Mouse (Mus musculus): ENCODE data around the gene Arhgef25. TPM values are rescaled to one million over a fixed set of nuclear protein-coding genes. Genes with fewer than 3 reads are reported as not detected.

Gene Arhgef25
- polyA plus RNA-seq (2017; shearing (Covaris generic)), result 0.40 TPM

GRCm38 (mm10) chr10:127189651-127190381 lies at the start of gene Arhgef25:
Arhgef25 (minus strand) TSS chr10:127190083.

DNA sequence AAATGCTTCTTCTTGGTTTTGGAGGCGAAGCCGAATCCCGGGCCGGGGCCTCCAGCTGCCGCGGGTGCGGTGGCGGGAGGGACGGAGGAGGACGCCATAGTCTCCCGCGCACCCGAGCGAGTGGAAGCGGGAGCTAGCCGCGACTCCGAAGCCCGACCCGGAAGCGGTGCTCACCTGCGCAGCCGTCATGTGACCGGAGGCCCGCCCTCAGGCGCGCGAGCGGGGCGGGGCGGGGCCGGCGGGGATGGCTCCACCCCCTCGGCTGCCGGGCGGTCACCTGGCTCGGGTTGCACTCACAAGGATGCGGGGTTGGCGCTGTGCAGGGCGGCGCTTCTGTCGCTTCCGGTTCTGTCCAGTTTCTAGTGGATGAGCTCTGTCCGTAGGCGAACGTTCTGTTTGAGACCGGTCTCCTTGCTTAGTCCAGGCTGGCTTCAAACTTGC lies 21.6 kb upstream of the Arhgef25 start, which contains the start of gene Pip4k2c:
Pip4k2c (minus strand) TSS at position 172 of the 441 bp plus-strand sequence.

DNA sequence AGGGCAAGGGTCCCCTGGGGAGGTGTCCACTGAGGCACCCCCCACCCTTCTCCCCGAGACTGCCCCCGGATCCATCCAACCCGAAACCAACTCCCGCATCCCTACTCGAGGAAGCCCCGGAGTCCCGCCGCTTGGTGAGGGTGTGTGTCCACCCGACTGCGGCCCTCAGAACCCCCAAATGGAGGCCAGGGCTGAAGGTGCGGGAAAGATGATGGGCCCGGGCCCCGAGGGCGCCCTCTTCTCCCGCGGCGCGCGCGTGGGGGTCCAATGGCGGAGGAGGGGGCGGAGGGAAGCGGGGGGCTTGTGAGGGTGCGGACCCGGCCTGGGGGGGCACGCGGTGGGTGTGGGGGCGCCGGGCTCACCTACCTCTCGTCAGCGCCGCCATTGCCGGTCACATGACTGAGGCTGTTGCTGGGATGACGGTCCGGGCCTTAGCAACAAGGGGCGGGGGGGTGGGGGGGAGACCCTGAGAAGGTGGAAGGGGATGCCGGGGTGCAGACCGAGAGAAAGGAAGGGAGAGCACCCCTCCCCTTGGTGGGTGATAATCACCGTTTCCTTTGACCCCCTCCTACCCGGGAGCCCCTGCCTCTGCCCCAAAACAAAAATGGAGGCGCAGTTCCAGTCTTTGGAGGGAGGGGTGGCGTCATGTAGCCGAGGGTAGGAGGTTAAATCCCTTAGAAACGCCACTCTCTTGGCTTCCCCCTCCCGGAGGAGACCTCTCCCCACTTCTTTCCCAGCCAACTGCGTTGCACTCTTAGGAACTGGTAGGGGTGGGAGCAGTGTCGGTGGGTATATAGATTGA lies 5.6 kb upstream of the Arhgef25 start, which contains the start of gene Dtx3:
Dtx3 (minus strand) TSS at position 401 of the 802 bp plus-strand sequence.

GRCm38 (mm10) chr10:127179871-127180694 lies 9.8 kb downstream of the Arhgef25 start, which contains the start of gene Slc26a10:
Slc26a10 (minus strand) TSS chr10:127180645.

DNA sequence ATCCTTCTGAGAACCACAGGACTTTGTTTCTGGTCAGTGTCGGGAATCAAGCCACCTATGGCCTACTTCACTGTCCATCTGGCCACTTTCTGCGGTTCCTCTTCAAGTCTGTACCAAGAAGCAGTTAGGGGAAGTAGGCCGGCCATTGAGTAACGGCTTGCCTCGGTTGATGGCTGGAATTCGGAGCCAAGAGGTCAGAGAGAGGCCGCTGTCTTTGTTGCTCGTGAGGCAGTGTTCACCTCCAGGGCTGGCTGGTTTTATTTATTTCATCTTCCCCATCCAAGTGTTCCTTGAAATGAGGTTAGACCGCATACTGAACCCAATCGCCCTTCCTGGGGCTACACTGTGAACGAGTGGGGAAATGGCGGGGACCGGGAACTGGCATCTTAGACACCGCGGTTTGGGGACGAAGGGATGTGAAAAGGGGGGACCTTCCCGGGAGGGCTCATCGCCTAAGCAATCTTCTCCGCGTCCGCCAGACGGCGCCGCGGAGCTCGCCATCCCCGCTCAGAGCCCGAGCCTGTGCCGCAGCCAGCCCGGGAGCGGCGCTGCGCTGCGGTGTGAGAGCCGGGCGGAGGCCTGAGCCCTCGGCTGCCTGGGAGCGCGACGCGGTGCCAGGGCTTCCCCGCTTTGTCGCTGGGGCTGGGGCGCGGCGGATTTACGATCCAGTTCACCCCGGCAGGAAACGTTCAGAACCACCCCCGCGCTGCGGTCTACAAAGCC lies 25.1 kb downstream of the Arhgef25 start, which contains the start of gene B4galnt1:
B4galnt1 (plus strand) TSS at position 595 of the 723 bp plus-strand sequence.

Other genes with a start within 250 kb of the Arhgef25 start
- 16.0 TPM for gene Ctdsp2, start 211.4 kb downstream of the Arhgef25 start, polyA plus RNA-seq (2017; shearing (Covaris generic))
- 0.15 TPM for gene Avil, start 189.4 kb downstream of the Arhgef25 start, polyA plus RNA-seq (2017; shearing (Covaris generic))
- gene Tsfm, start 159.2 kb downstream of the Arhgef25 start, polyA plus RNA-seq (2017; shearing (Covaris generic)), result 46.6 TPM
- 22.3 TPM for gene Mettl1, start 148.7 kb downstream of the Arhgef25 start, polyA plus RNA-seq (2017; shearing (Covaris generic))
- gene Eef1akmt3, start 148.6 kb downstream of the Arhgef25 start, polyA plus RNA-seq (2017; shearing (Covaris generic)), result 0.17 TPM
- gene Cyp27b1, start 141.8 kb downstream of the Arhgef25 start, polyA plus RNA-seq (2017; shearing (Covaris generic)), result 0.17 TPM
- 0.23 TPM for gene March9, start 129.9 kb downstream of the Arhgef25 start, polyA plus RNA-seq (2017; shearing (Covaris generic))
- gene Cdk4, start 126.5 kb downstream of the Arhgef25 start, polyA plus RNA-seq (2017; shearing (Covaris generic)), result 367 TPM
- 116 TPM for gene Tspan31, start 119.8 kb downstream of the Arhgef25 start, polyA plus RNA-seq (2017; shearing (Covaris generic))
- gene Agap2, start 114.8 kb downstream of the Arhgef25 start, polyA plus RNA-seq (2017; shearing (Covaris generic)), result 30.6 TPM
- gene Os9, start 69.0 kb downstream of the Arhgef25 start, polyA plus RNA-seq (2017; shearing (Covaris generic)), result 200 TPM
- gene B4galnt1, start 24.9 kb downstream of the Arhgef25 start, polyA plus RNA-seq (2017; shearing (Covaris generic)), result 589 TPM
- gene Slc26a10, start 9.4 kb downstream of the Arhgef25 start, polyA plus RNA-seq (2017; shearing (Covaris generic)), result 6.3 TPM
- gene Dtx3, start 5.6 kb upstream of the Arhgef25 start, polyA plus RNA-seq (2017; shearing (Covaris generic)), result 130 TPM
- 44.1 TPM for gene Pip4k2c, start 21.5 kb upstream of the Arhgef25 start, polyA plus RNA-seq (2017; shearing (Covaris generic))
- gene Kif5a, start 73.3 kb upstream of the Arhgef25 start, polyA plus RNA-seq (2017; shearing (Covaris generic)), result 0.33 TPM
- 118 TPM for gene Dctn2, start 76.3 kb upstream of the Arhgef25 start, polyA plus RNA-seq (2017; shearing (Covaris generic))
- 9.3 TPM for gene Mbd6, start 98.9 kb upstream of the Arhgef25 start, polyA plus RNA-seq (2017; shearing (Covaris generic))
- 71.0 TPM for gene Mars, start 121.7 kb upstream of the Arhgef25 start, polyA plus RNA-seq (2017; shearing (Covaris generic))
- gene Arhgap9, start 131.9 kb upstream of the Arhgef25 start, polyA plus RNA-seq (2017; shearing (Covaris generic)), result 139 TPM
- 0.49 TPM for gene Gli1, start 151.9 kb upstream of the Arhgef25 start, polyA plus RNA-seq (2017; shearing (Covaris generic))
- not detected for gene Inhbe, start 164.3 kb upstream of the Arhgef25 start, polyA plus RNA-seq (2017; shearing (Covaris generic))
- not detected for gene Inhbc, start 180.3 kb upstream of the Arhgef25 start, polyA plus RNA-seq (2017; shearing (Covaris generic))
- gene R3hdm2, start 190.2 kb upstream of the Arhgef25 start, polyA plus RNA-seq (2017; shearing (Covaris generic)), result 13.2 TPM